Mouse (Mus musculus) gastrocnemius, postnatal 4 days (tissue): ENCODE data around the gene Gm29289. TPM values are rescaled to one million over a fixed set of nuclear protein-coding genes. Genes with fewer than 3 reads are reported as not detected.
"Not testable (repeated sequence)": the region's sequence is repeated elsewhere in the genome, so short reads cannot be mapped to it uniquely, and the experiment has no call there.

Source experiments
- DNase-seq, 2 experiments: peaks; one replicate each; pipeline ENCODE4 v3.0.0; 2021 to 2022; ENCODE audit warnings: low spot score in 2 of 2, mixed read lengths in 2 of 2
- long read RNA-seq, 2 experiments: library from polyadenylated mRNA; stranded (forward); transcript quantifications; one replicate each; pipeline ENCODE4 v2.0.0; 2021
- total RNA-seq, 2 experiments: library from RNA; stranded (reverse); gene quantifications; 2 replicates each; pipeline ENCODE4 v1.2.3; 2021

Gm29289 gene
- not detected for total RNA-seq
- long read RNA-seq, experiment 1: 0 reads
- long read RNA-seq, experiment 2: 0 reads

- DNase-seq: not testable (repeated sequence)
These were observed at the start of gene Gm29289 for GRCm38 (mm10) chrY:2932282-2932681. Gene Gm29289 (plus strand): TSS chrY:2932582.

- DNase-seq: not testable (repeated sequence)
These were observed 31.7 kb upstream of the Gm29289 start, which contains the start of gene Gm10352 for GRCm38 (mm10) chrY:2900689-2901088. Gene Gm10352 (plus strand): TSS chrY:2900989.

Other genes starting within 250 kb of the Gm29289 start
- not detected for gene H2al2b, start 211.9 kb upstream of the Gm29289 start, total RNA-seq
- gene Gm4064, start 136.4 kb upstream of the Gm29289 start, total RNA-seq: not detected
- not detected for gene Rbmy, start 101.9 kb upstream of the Gm29289 start, total RNA-seq
- gene Gm10256, start 101.9 kb upstream of the Gm29289 start, total RNA-seq: not detected
- gene Gm10352, start 31.6 kb upstream of the Gm29289 start, total RNA-seq: not detected